Mouse (Mus musculus) right cerebral cortex, postnatal 14 days (tissue): ENCODE measurements around the gene Bcdin3d.
"Not testable (repeated sequence)": the region's sequence is repeated elsewhere in the genome, so short reads cannot be mapped to it uniquely, and the experiment has no call there.

ENCODE experiments used
- DNase-seq: peaks from one replicate; pipeline ENCODE4 v3.0.0; 2022

The Bcdin3d gene

GRCm38 (mm10) chr15:99472972-99473371, 1.6 kb downstream of the Bcdin3d start:
- DNase-seq, result no peak

- no peak for DNase-seq
Measured at GRCm38 (mm10) chr15:99471677-99472063, 2.9 kb downstream of the Bcdin3d start.

- peak; percentile 49 for DNase-seq
Measured at GRCm38 (mm10) chr15:99470971-99471676, 3.4 kb downstream of the Bcdin3d start.

GRCm38 (mm10) chr15:99470224-99470761, 4.2 kb downstream of the Bcdin3d start:
- no peak for DNase-seq

GRCm38 (mm10) chr15:99469736-99470135, 4.8 kb downstream of the Bcdin3d start:
- no peak for DNase-seq

GRCm38 (mm10) chr15:99469067-99469466, 5.5 kb downstream of the Bcdin3d start:
- peak; percentile 84 for DNase-seq

GRCm38 (mm10) chr15:99463194-99463593, 11.3 kb downstream of the Bcdin3d start:
- DNase-seq, result no peak

- DNase-seq, result peak; percentile 90
Measured at GRCm38 (mm10) chr15:99457606-99458401, 16.7 kb downstream of the Bcdin3d start, which contains the start of gene Nckap5l. Gene Nckap5l, minus strand, starts transcription at chr15:99457748.

GRCm38 (mm10) chr15:99456963-99457605, 17.4 kb downstream of the Bcdin3d start:
- DNase-seq, result peak; percentile 38

- DNase-seq, result no peak
Measured at GRCm38 (mm10) chr15:99456338-99456962, 18.1 kb downstream of the Bcdin3d start.

GRCm38 (mm10) chr15:99455415-99455814, 19.1 kb downstream of the Bcdin3d start:
- DNase-seq, result no peak

- no peak for DNase-seq
Measured at GRCm38 (mm10) chr15:99454585-99455279, 19.8 kb downstream of the Bcdin3d start.

- no peak for DNase-seq
Measured at GRCm38 (mm10) chr15:99453153-99453900, 21.2 kb downstream of the Bcdin3d start.

GRCm38 (mm10) chr15:99449751-99450280, 24.7 kb downstream of the Bcdin3d start:
- no peak for DNase-seq

GRCm38 (mm10) chr15:99449131-99449750, 25.3 kb downstream of the Bcdin3d start:
- peak; percentile 63 for DNase-seq

GRCm38 (mm10) chr15:99446136-99446535, 28.4 kb downstream of the Bcdin3d start:
- not testable (repeated sequence) for DNase-seq

GRCm38 (mm10) chr15:99445567-99445966, 29.0 kb downstream of the Bcdin3d start:
- no peak for DNase-seq

- no peak for DNase-seq
Measured at GRCm38 (mm10) chr15:99442358-99442757, 32.2 kb downstream of the Bcdin3d start.

GRCm38 (mm10) chr15:99440816-99441457, 33.6 kb downstream of the Bcdin3d start:
- DNase-seq, result no peak
